Mouse (Mus musculus) erythroblast, embryonic 14.5 days (primary cell): Measurements from ENCODE around the gene Zfp36l3.

Source experiments
- GATA1 ChIP-seq: IDR thresholded peaks from 2 replicates; pipeline ENCODE4 v1.6.1; 2012; ENCODE audit warnings: low read length, inconsistent platforms, mixed read lengths
- TAL1 ChIP-seq: IDR thresholded peaks from 3 replicates; pipeline ENCODE4 v1.6.1; 2012; ENCODE audit warnings: low read length, inconsistent platforms, mixed read lengths

- TF ChIP-seq GATA1, result no peak
- TF ChIP-seq TAL1, result no peak
These were observed 23.3 kb downstream of the Zfp36l3 start for GRCm38 (mm10) chrX:53752851-53753250.
